Mouse (Mus musculus) CH12.LX (cell line): ENCODE measurements at regions not wholly inside any gene's neighbourhood (a gene's known extent, or its start where the extent isn't known, plus 50 kb on each side); places are given as distances from the start of the nearest gene placed in this dataset.

Source experiments
- DNase-seq: peaks from one replicate; pipeline ENCODE4 v3.0.0-alpha.2; 2013; ENCODE audit errors: extremely low read depth
- H3K27ac ChIP-seq: 2 replicates; pipeline ENCODE4 v1.5.1; 2012; ENCODE audit warnings: low read depth, mild to moderate bottlenecking, control low read depth, moderate library complexity; ENCODE audit not compliant: insufficient read depth
- H3K27me3 ChIP-seq: replicated peaks from 2 replicates; pipeline ENCODE3; 2012; ENCODE audit warnings: inconsistent platforms
- H3K36me3 ChIP-seq, 2 experiments: replicated peaks in 1 of 2; 2 replicates each; pipeline versions ENCODE3 to v1.6.1; 2012; ENCODE audit warnings: inconsistent platforms in 1 of 2, low read length in 1 of 2, mild to moderate bottlenecking in 1 of 2, mixed read lengths in 1 of 2, moderate library complexity in 1 of 2; ENCODE audit not compliant: control insufficient read depth in 1 of 2, insufficient read depth in 1 of 2
- H3K4me1 ChIP-seq, 2 experiments: 2 replicates each; pipeline ENCODE4 v1.6.1; 2012; ENCODE audit warnings: inconsistent platforms in 1 of 2, moderate library complexity in 1 of 2; ENCODE audit not compliant: insufficient read depth in 2 of 2, control insufficient read depth in 1 of 2
- H3K4me2 ChIP-seq: 2 replicates; pipeline ENCODE4 v1.6.1; 2012; ENCODE audit warnings: low read depth, mild to moderate bottlenecking, control low read depth; ENCODE audit not compliant: poor library complexity, insufficient read depth, severe bottlenecking
- H3K4me3 ChIP-seq, 3 experiments: fragments of 150-350 bp in 1 of 3; sonication (generic) in 1 of 3; replicated peaks in 1 of 3; 2 replicates each; pipeline versions ENCODE3 to v1.5.1; 2011 to 2012; ENCODE audit warnings: low read depth in 2 of 3, low read length in 2 of 3, mild to moderate bottlenecking in 2 of 3, moderate library complexity in 2 of 3, control low read depth in 1 of 3, improper control_type of control experiment in 1 of 3, inconsistent platforms in 1 of 3, mixed read lengths in 1 of 3; ENCODE audit not compliant: poor library complexity in 1 of 3
- H3K79me2 ChIP-seq: replicated peaks from 2 replicates; pipeline ENCODE4 v1.6.1; 2012; ENCODE audit warnings: mild to moderate bottlenecking, moderate library complexity; ENCODE audit not compliant: control insufficient read depth, poor library complexity, insufficient read depth, severe bottlenecking; ENCODE audit errors: extremely low read depth
- H3K9ac ChIP-seq: 2 replicates; pipeline ENCODE4 v1.6.1; 2012; ENCODE audit warnings: low read depth, mild to moderate bottlenecking, control low read depth, moderate library complexity; ENCODE audit not compliant: insufficient read depth
- H3K9me3 ChIP-seq: replicated peaks from 2 replicates; pipeline ENCODE3; 2012; ENCODE audit warnings: low read length, inconsistent platforms, mixed read lengths
- BHLHE40 ChIP-seq: IDR thresholded peaks from 2 replicates; pipeline ENCODE4 v1.6.1; 2011; ENCODE audit warnings: mild to moderate bottlenecking, low read depth, low read length, improper control_type of control experiment
- CHD1 ChIP-seq: IDR thresholded peaks from 2 replicates; pipeline ENCODE4 v1.6.1; 2012; ENCODE audit warnings: low read depth, low read length, improper control_type of control experiment, inconsistent platforms
- CHD2 ChIP-seq: IDR thresholded peaks from 2 replicates; pipeline ENCODE4 v1.6.1; 2011; ENCODE audit warnings: low read length, improper control_type of control experiment
- CTCF ChIP-seq, 2 experiments: IDR thresholded peaks in 1 of 2; conservative IDR thresholded peaks in 1 of 2; 2 replicates each; pipeline ENCODE4 v1.5.1; 2011 to 2012; ENCODE audit warnings: low read depth in 2 of 2, low read length in 2 of 2, improper control_type of control experiment in 1 of 2, inconsistent platforms in 1 of 2, mild to moderate bottlenecking in 1 of 2, moderate library complexity in 1 of 2
- E2F4 ChIP-seq: IDR thresholded peaks from 2 replicates; pipeline ENCODE4 v1.6.1; 2011; ENCODE audit warnings: low read depth, low read length, improper control_type of control experiment; ENCODE audit not compliant: insufficient replicate concordance
- ELF1 ChIP-seq: IDR thresholded peaks from 2 replicates; pipeline ENCODE4 v1.6.1; 2014; ENCODE audit warnings: low read depth, mild to moderate bottlenecking, inconsistent platforms, low read length, improper control_type of control experiment
- HCFC1 ChIP-seq: IDR thresholded peaks from 2 replicates; pipeline ENCODE4 v1.6.1; 2012; ENCODE audit warnings: low read depth, mild to moderate bottlenecking, inconsistent platforms, low read length, improper control_type of control experiment
- MAFK ChIP-seq: IDR thresholded peaks from 2 replicates; pipeline ENCODE4 v1.6.1; 2011; ENCODE audit warnings: low read length, improper control_type of control experiment; ENCODE audit not compliant: insufficient replicate concordance
- MAZ ChIP-seq: IDR thresholded peaks from 2 replicates; pipeline ENCODE4 v1.6.1; 2012; ENCODE audit warnings: low read depth, mild to moderate bottlenecking, inconsistent platforms, low read length, improper control_type of control experiment, moderate library complexity
- NRF1 ChIP-seq: IDR thresholded peaks from 2 replicates; pipeline ENCODE4 v1.6.1; 2014; ENCODE audit warnings: low read depth, mild to moderate bottlenecking, inconsistent platforms, low read length, improper control_type of control experiment, moderate library complexity
- PAX5 ChIP-seq: IDR thresholded peaks from 2 replicates; pipeline ENCODE4 v1.6.1; 2012; ENCODE audit warnings: low read length, inconsistent platforms, mixed read lengths
- POLR2A ChIP-seq: IDR thresholded peaks from 2 replicates; pipeline ENCODE4 v1.6.1; 2011; ENCODE audit warnings: low read depth, mild to moderate bottlenecking, improper control_type of control experiment, low read length
- POLR2AphosphoS2 ChIP-seq: IDR thresholded peaks from 2 replicates; pipeline ENCODE4 v1.6.1; 2011; ENCODE audit warnings: low read depth, low read length, improper control_type of control experiment
- RAD21 ChIP-seq: IDR thresholded peaks from 2 replicates; pipeline ENCODE4 v1.6.1; 2011; ENCODE audit warnings: low read depth, mild to moderate bottlenecking, low read length, improper control_type of control experiment, moderate library complexity
- RCOR1 ChIP-seq: conservative IDR thresholded peaks from 2 replicates; pipeline ENCODE4 v1.6.1; 2012; ENCODE audit warnings: low read depth, mild to moderate bottlenecking, inconsistent platforms, low read length, improper control_type of control experiment
- UBTF ChIP-seq: IDR thresholded peaks from 2 replicates; pipeline ENCODE4 v1.6.1; 2012; ENCODE audit warnings: low read depth, mild to moderate bottlenecking, inconsistent platforms, low read length, improper control_type of control experiment, moderate library complexity
- USF2 ChIP-seq: conservative IDR thresholded peaks from 2 replicates; pipeline ENCODE4 v1.6.1; 2011; ENCODE audit warnings: low read depth, low read length, improper control_type of control experiment
- ZC3H11A ChIP-seq: IDR thresholded peaks from 2 replicates; pipeline ENCODE4 v1.6.1; 2012; ENCODE audit warnings: low read depth, mild to moderate bottlenecking, inconsistent platforms, low read length, improper control_type of control experiment
- ZKSCAN1 ChIP-seq: IDR thresholded peaks from 2 replicates; pipeline ENCODE4 v1.6.1; 2012; ENCODE audit warnings: low read depth, inconsistent platforms, low read length, improper control_type of control experiment, borderline replicate concordance
- ZMIZ1 ChIP-seq: IDR thresholded peaks from 2 replicates; pipeline ENCODE4 v1.6.1; 2012; ENCODE audit warnings: low read depth, mild to moderate bottlenecking, inconsistent platforms, low read length, improper control_type of control experiment
- ZNF384 ChIP-seq: IDR thresholded peaks from 2 replicates; pipeline ENCODE4 v1.6.1; 2012; ENCODE audit warnings: low read depth, low read length, improper control_type of control experiment, inconsistent platforms
- dilution Hi-C: fragments of 300-500 bp; cut with MboI; formaldehyde crosslinking; loops from 2 replicates; pipeline ENCODE4 v1.14.3; 2020; ENCODE audit warnings: low sequenced_read_pairs; ENCODE audit not compliant: extremely low pct_unique_long_range_greater_than_20kb, extremely low pct_ligation_motif_present
- in situ Hi-C: fragments of 300-500 bp; cut with MboI; formaldehyde crosslinking; loops from 3 replicates; pipeline ENCODE4 v1.14.3; 2019; ENCODE audit warnings: low sequenced_read_pairs, low pct_ligation_motif_present, low pct_unique_long_range_greater_than_20kb, mixed read lengths

DNA sequence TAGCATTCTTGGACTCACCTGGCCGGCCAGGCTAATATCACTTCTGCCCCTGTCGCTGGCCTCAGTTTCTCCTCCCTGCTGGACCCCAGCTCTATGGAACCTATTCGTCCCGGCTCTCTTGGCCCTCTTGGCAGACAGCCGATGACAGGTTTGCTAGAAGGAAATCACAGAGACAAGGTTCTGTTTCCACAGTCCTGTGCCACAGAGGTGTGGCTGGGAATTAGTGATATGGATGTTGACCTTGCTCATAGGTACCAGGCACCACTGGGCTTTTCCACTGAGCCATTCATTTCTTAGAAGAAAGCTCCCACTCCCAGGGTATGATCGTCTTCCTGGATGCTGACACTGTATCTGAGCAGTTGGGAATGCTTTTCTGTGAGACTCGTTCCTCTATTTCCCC lies 305.5 kb downstream of the Irs2 start:
- no peaks in the 10 kb centered on the region for H3K36me3 ChIP-seq
- H3K27ac ChIP-seq: no peak overlapping the region
- H3K4me1 ChIP-seq: peaks cover 4 to 5% of the 10 kb centered on the region in 2 experiments; a peak in 3 of 4 replicates
- TF ChIP-seq MAZ (no peak), BHLHE40 (no peak), PAX5 (no peak), CHD1 (no peak), ZNF384 (no peak), RCOR1 (no peak), ZMIZ1 (no peak), CHD2 (no peak)
- no peak overlapping the region for H3K4me2 ChIP-seq
- no peak overlapping the region for H3K4me3 ChIP-seq
- in situ Hi-C loops: no loop called here
- dilution Hi-C loops: no loop called here
- H3K79me2 ChIP-seq: no peaks in the 10 kb centered on the region
- H3K9me3 ChIP-seq: no peaks in the 10 kb centered on the region
- no peak for DNase-seq
- H3K27me3 ChIP-seq: no peaks in the 10 kb centered on the region
- H3K9ac ChIP-seq: no peak overlapping the region

DNA sequence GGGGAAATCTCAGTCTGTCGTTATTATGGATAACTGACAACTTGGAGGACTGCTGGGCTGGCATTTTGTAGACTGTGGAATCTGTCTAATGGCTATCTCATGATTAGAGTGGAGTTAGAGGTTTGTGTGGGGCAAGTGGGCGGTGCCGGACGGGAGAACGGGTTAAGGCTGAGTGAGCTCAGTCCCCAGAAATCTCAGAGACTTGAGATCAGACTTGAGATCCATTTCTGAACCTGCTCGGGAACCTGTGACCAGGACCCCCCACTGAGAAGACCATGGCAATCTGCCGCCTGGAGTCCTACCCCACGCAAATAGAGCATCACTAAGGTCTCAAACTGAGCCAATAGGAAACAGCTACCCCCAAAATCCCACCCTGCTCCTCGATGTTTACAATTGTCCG lies 306.0 kb downstream of the Irs2 start:
- Histone ChIP-seq H3K4me3 (no peak overlapping the region), H3K79me2 (no peaks in the 10 kb centered on the region), H3K27me3 (no peaks in the 10 kb centered on the region), H3K27ac (no peak overlapping the region), H3K4me1 (peaks cover 4 to 5% of the 10 kb centered on the region in 2 experiments; a peak in 3 of 4 replicates), H3K36me3 (no peaks in the 10 kb centered on the region), H3K9ac (no peak overlapping the region), H3K9me3 (no peaks in the 10 kb centered on the region), H3K4me2 (no peak overlapping the region)
- in situ Hi-C loops: no loop called here
- DNase-seq: no peak
- TF ChIP-seq POLR2AphosphoS2 (no peak), ELF1 (no peak), POLR2A (no peak), UBTF (no peak), NRF1 (no peak), CTCF (conservative IDR thresholded peaks at IDR 0.05 in 1 of 2, IDR thresholded peaks at IDR 0.05 in 1 of 2; ENCODE audit: low read depth in 2 of 2, low read length in 2 of 2) (no peak)
- dilution Hi-C loops: no loop called here

DNA sequence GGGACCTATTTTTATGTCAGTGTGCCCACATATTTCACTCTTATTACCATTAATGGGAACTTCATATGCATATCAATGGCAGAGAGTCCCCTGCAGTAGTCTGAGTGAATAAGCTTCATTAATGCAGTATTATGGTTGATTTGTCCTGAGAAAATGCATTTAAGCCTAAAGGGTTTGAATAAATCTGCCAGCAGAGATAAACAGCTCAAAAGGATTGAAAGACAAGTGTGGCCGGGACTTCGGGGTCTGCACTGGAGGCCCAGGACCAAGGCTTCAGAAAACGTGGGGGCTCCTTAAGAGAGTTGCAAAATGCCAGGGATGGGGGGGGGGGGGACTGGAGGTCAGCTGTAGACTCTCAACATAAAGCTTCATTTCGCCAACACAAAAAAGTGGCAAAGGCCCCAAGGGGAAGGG lies 306.6 kb downstream of the Irs2 start:
- dilution Hi-C loops: no loop called here
- in situ Hi-C loops: no loop called here
- DNase-seq: no peak
- Histone ChIP-seq H3K36me3 (no peaks in the 10 kb centered on the region), H3K27me3 (no peaks in the 10 kb centered on the region)
- TF ChIP-seq UBTF (no peak), MAFK (no peak), RAD21 (no peak), POLR2A (no peak), ZKSCAN1 (no peak), USF2 (no peak), ZMIZ1 (no peak), HCFC1 (no peak), E2F4 (no peak), ZC3H11A (no peak), BHLHE40 (no peak)
- TF ChIP-seq, all 38 proteins: peak for 0
- no peaks in the 10 kb centered on the region for H3K9me3 ChIP-seq
- H3K4me2 ChIP-seq: no peak overlapping the region
- H3K27ac ChIP-seq: no peak overlapping the region
- no peak overlapping the region for H3K9ac ChIP-seq
- peaks cover 4 to 5% of the 10 kb centered on the region in 2 experiments; a peak in 3 of 4 replicates for H3K4me1 ChIP-seq
- H3K79me2 ChIP-seq: no peaks in the 10 kb centered on the region
- H3K4me3 ChIP-seq: no peak overlapping the region
